Mouse (Mus musculus): ENCODE data around the gene Insr. TPM values are rescaled to one million over a fixed set of nuclear protein-coding genes. Genes with fewer than 3 reads are reported as not detected.
"Not testable (repeated sequence)": the region's sequence is repeated elsewhere in the genome, so short reads cannot be mapped to it uniquely, and the experiment has no call there.

Insr gene
- polyA plus RNA-seq, 1 experiment, result 24.6 TPM

GRCm38 (mm10) chr8:3214601-3215000 lies 64.8 kb downstream of the Insr start:
- WGBS, result 85% methylated on average over 1 of the region's 1 CpGs
- TF ChIP-seq CTCF (IDR thresholded peaks at IDR 0.05; ENCODE audit: control insufficient read depth, insufficient read depth, low read length) (no peak), POLR2A (IDR thresholded peaks at IDR 0.05; ENCODE audit: borderline replicate concordance, control insufficient read depth, low read depth, low read length) (no peak)
- Histone ChIP-seq H3K27ac (ENCODE audit: control insufficient read depth, insufficient read depth, low read depth, low read length, poor library complexity) (no peak overlapping the region), H3K4me1 (ENCODE audit: control insufficient read depth, insufficient read depth, low read length) (peaks cover 2% of the 10 kb centered on the region; the same call in 1 of the 2 replicates), H3K4me3 (replicated peaks; ENCODE audit: control insufficient read depth, low read depth, low read length) (no peak overlapping the region)

- WGBS, result 79% methylated on average over 9 of the region's 9 CpGs
Measured at GRCm38 (mm10) chr8:3211456-3211855, 68.0 kb downstream of the Insr start.

GRCm38 (mm10) chr8:3209960-3210359 lies 69.5 kb downstream of the Insr start:
- H3K4me1 ChIP-seq (ENCODE audit: control insufficient read depth, insufficient read depth, low read length), result no peaks in the 10 kb centered on the region
- no peak for TF ChIP-seq CTCF (IDR thresholded peaks at IDR 0.05; ENCODE audit: control insufficient read depth, insufficient read depth, low read length)
- no peak for TF ChIP-seq POLR2A (IDR thresholded peaks at IDR 0.05; ENCODE audit: borderline replicate concordance, control insufficient read depth, low read depth, low read length)
- whole genome bisulfite sequencing, result 92% methylated on average over 3 of the region's 3 CpGs
- no peak overlapping the region for H3K4me3 ChIP-seq (replicated peaks; ENCODE audit: control insufficient read depth, low read depth, low read length)
- no peak overlapping the region for H3K27ac ChIP-seq (ENCODE audit: control insufficient read depth, insufficient read depth, low read depth, low read length, poor library complexity)

More at GRCm38 (mm10) chr8:3211456-3211855, 68.0 kb downstream of the Insr start:
- no peak overlapping the region for H3K27ac ChIP-seq (ENCODE audit: control insufficient read depth, insufficient read depth, low read depth, low read length, poor library complexity)
- no peak for TF ChIP-seq POLR2A (IDR thresholded peaks at IDR 0.05; ENCODE audit: borderline replicate concordance, control insufficient read depth, low read depth, low read length)
- no peak for TF ChIP-seq CTCF (IDR thresholded peaks at IDR 0.05; ENCODE audit: control insufficient read depth, insufficient read depth, low read length)
- H3K4me1 ChIP-seq (ENCODE audit: control insufficient read depth, insufficient read depth, low read length), result no peaks in the 10 kb centered on the region
- H3K4me3 ChIP-seq (replicated peaks; ENCODE audit: control insufficient read depth, low read depth, low read length), result no peak overlapping the region

- Histone ChIP-seq H3K4me1 (ENCODE audit: control insufficient read depth, insufficient read depth, low read length) (no peaks in the 10 kb centered on the region), H3K27ac (ENCODE audit: control insufficient read depth, insufficient read depth, low read depth, low read length, poor library complexity) (no peak overlapping the region), H3K4me3 (replicated peaks; ENCODE audit: control insufficient read depth, low read depth, low read length) (no peak overlapping the region)
- 61% methylated on average over 3 of the region's 3 CpGs for WGBS
- TF ChIP-seq CTCF (IDR thresholded peaks at IDR 0.05; ENCODE audit: control insufficient read depth, insufficient read depth, low read length) (no peak), POLR2A (IDR thresholded peaks at IDR 0.05; ENCODE audit: borderline replicate concordance, control insufficient read depth, low read depth, low read length) (no peak)
Measured at GRCm38 (mm10) chr8:3209268-3209667, 70.1 kb downstream of the Insr start.

- Histone ChIP-seq H3K27ac (ENCODE audit: control insufficient read depth, insufficient read depth, low read depth, low read length, poor library complexity) (no peak overlapping the region), H3K4me3 (replicated peaks; ENCODE audit: control insufficient read depth, low read depth, low read length) (no peak overlapping the region), H3K4me1 (ENCODE audit: control insufficient read depth, insufficient read depth, low read length) (no peaks in the 10 kb centered on the region)
- TF ChIP-seq CTCF (IDR thresholded peaks at IDR 0.05; ENCODE audit: control insufficient read depth, insufficient read depth, low read length), result no peak
- no peak for TF ChIP-seq POLR2A (IDR thresholded peaks at IDR 0.05; ENCODE audit: borderline replicate concordance, control insufficient read depth, low read depth, low read length)
Measured at GRCm38 (mm10) chr8:3208729-3209128, 70.7 kb downstream of the Insr start.

GRCm38 (mm10) chr8:3204758-3205443 lies 74.5 kb downstream of the Insr start:
- Histone ChIP-seq H3K4me3 (replicated peaks; ENCODE audit: control insufficient read depth, low read depth, low read length) (no peak overlapping the region), H3K27ac (ENCODE audit: control insufficient read depth, insufficient read depth, low read depth, low read length, poor library complexity) (no peak overlapping the region), H3K4me1 (ENCODE audit: control insufficient read depth, insufficient read depth, low read length) (no peaks in the 10 kb centered on the region; the same call in 1 of the 2 replicates)
- TF ChIP-seq CTCF (IDR thresholded peaks at IDR 0.05; ENCODE audit: control insufficient read depth, insufficient read depth, low read length) (no peak), POLR2A (IDR thresholded peaks at IDR 0.05; ENCODE audit: borderline replicate concordance, control insufficient read depth, low read depth, low read length) (no peak)
- WGBS, result 67% methylated on average over 3 of the region's 3 CpGs

GRCm38 (mm10) chr8:3202792-3203191 lies 76.6 kb downstream of the Insr start:
- no peak overlapping the region for H3K27ac ChIP-seq (ENCODE audit: control insufficient read depth, insufficient read depth, low read depth, low read length, poor library complexity)
- WGBS, result 90% methylated on average over 7 of the region's 7 CpGs
- no peaks in the 10 kb centered on the region; the same call in 1 of the 2 replicates for H3K4me1 ChIP-seq (ENCODE audit: control insufficient read depth, insufficient read depth, low read length)
- TF ChIP-seq POLR2A (IDR thresholded peaks at IDR 0.05; ENCODE audit: borderline replicate concordance, control insufficient read depth, low read depth, low read length) (no peak), CTCF (IDR thresholded peaks at IDR 0.05; ENCODE audit: control insufficient read depth, insufficient read depth, low read length) (no peak)
- H3K4me3 ChIP-seq (replicated peaks; ENCODE audit: control insufficient read depth, low read depth, low read length), result no peak overlapping the region

GRCm38 (mm10) chr8:3194297-3194696 lies 85.1 kb downstream of the Insr start:
- H3K4me3 ChIP-seq (replicated peaks; ENCODE audit: control insufficient read depth, low read depth, low read length); H3K4me1 ChIP-seq (ENCODE audit: control insufficient read depth, insufficient read depth, low read length); H3K27ac ChIP-seq (ENCODE audit: control insufficient read depth, insufficient read depth, low read depth, low read length, poor library complexity): not testable (repeated sequence)

GRCm38 (mm10) chr8:3191006-3191405 lies 88.4 kb downstream of the Insr start:
- H3K4me3 ChIP-seq (replicated peaks; ENCODE audit: control insufficient read depth, low read depth, low read length), result no peak overlapping the region
- H3K27ac ChIP-seq (ENCODE audit: control insufficient read depth, insufficient read depth, low read depth, low read length, poor library complexity), result no peak overlapping the region
- H3K4me1 ChIP-seq (ENCODE audit: control insufficient read depth, insufficient read depth, low read length), result no peaks in the 10 kb centered on the region
- no peak for TF ChIP-seq CTCF (IDR thresholded peaks at IDR 0.05; ENCODE audit: control insufficient read depth, insufficient read depth, low read length)

Data from bone marrow, adult 2 months (tissue).